Mouse (Mus musculus) bone marrow, adult 2 months (tissue): Measurements from ENCODE around the gene Ugt1a8. TPM values are rescaled to one million over a fixed set of nuclear protein-coding genes. Genes with fewer than 3 reads are reported as not detected.

Source experiments
- H3K27ac ChIP-seq: fragments of 200-500 bp; 2 replicates; pipeline ENCODE4 v1.5.1; 2012; ENCODE audit warnings: low read depth, mild to moderate bottlenecking, control low read depth, inconsistent platforms, low read length; ENCODE audit not compliant: control insufficient read depth, poor library complexity, insufficient read depth
- H3K4me1 ChIP-seq: fragments of 200-500 bp; 2 replicates; pipeline ENCODE4 v1.6.1; 2011; ENCODE audit warnings: low read length; ENCODE audit not compliant: control insufficient read depth, insufficient read depth
- H3K4me3 ChIP-seq: fragments of 200-500 bp; replicated peaks from 2 replicates; pipeline ENCODE3; 2011; ENCODE audit warnings: mild to moderate bottlenecking, low read depth, low read length, control low read depth; ENCODE audit not compliant: control insufficient read depth
- CTCF ChIP-seq: fragments of 200-500 bp; IDR thresholded peaks from 2 replicates; pipeline ENCODE4 v1.5.1; 2011; ENCODE audit warnings: low read length, control low read depth; ENCODE audit not compliant: control insufficient read depth, insufficient read depth
- POLR2A ChIP-seq: fragments of 200-500 bp; IDR thresholded peaks from 2 replicates; pipeline ENCODE4 v1.6.1; 2011; ENCODE audit warnings: low read depth, mild to moderate bottlenecking, control low read depth, low read length, borderline replicate concordance; ENCODE audit not compliant: control insufficient read depth
- WGBS: fragments of 180-500 bp; shearing (Covaris S2); methylation state at CpG from one replicate; pipeline ENCODE4 v1.1.7; 2018; 5-methylcytosine and 5-hydroxymethylcytosine counted together
- polyA plus RNA-seq: library from polyadenylated mRNA; stranded (reverse); fragments of >200 nt; gene quantifications from 2 replicates; pipeline ENCODE4 v1.2.4, GENCODE M21; 2011; ENCODE audit warnings: low replicate concordance; ENCODE audit not compliant: missing spikeins, insufficient read depth, insufficient read length

Ugt1a8 gene
- polyA plus RNA-seq, 1 experiment: not detected

DNA sequence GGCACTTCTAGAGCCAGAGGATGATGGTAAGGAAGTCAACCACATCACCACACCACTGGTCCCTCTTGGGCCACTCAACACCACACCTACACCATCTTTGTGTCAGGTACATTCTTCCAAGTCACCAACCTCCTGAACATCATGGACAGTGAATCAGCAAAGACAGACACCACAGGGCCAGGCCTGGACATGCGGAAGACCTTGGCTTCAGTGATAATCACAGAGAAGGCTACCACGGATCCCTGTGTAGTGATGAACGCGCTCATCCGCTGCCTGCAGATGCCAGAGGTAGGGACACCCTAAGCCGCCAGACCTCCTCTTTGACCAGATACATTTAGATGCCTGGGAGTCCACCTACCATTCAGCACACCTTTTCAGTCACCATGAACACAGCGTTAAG, 140.5 kb downstream of the Ugt1a8 start:
- H3K4me3 ChIP-seq: no peak overlapping the region
- TF ChIP-seq POLR2A (no peak), CTCF (no peak)
- no peak overlapping the region for H3K27ac ChIP-seq
- WGBS: 66% methylated on average over 7 of the region's 7 CpGs
- H3K4me1 ChIP-seq: no peaks in the 10 kb centered on the region; the same call in 1 of the 2 replicates

DNA sequence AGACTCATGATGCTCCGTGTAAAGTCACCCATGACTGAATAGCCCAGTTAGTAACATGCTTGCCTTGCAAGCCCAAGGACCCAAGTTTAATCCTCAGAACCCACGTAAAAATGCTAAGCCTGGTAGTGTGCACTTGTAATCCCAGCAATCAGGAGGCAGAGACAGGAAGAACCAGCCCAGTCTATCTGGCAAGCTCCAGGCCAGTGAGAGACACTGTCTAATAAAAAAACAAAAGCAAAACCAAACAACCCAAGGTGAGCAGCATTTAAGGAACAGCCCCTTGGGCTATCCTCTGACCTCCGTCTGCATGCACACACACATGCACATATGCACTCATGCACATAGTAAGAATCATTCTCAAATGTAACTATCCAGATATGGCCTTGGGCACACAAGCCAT, 142.0 kb downstream of the Ugt1a8 start:
- 73% methylated on average over 3 of the region's 3 CpGs for WGBS
- H3K4me1 ChIP-seq: no peaks in the 10 kb centered on the region; the same call in 1 of the 2 replicates
- TF ChIP-seq CTCF (no peak), POLR2A (no peak)
- no peak overlapping the region for H3K27ac ChIP-seq
- H3K4me3 ChIP-seq: no peak overlapping the region

DNA sequence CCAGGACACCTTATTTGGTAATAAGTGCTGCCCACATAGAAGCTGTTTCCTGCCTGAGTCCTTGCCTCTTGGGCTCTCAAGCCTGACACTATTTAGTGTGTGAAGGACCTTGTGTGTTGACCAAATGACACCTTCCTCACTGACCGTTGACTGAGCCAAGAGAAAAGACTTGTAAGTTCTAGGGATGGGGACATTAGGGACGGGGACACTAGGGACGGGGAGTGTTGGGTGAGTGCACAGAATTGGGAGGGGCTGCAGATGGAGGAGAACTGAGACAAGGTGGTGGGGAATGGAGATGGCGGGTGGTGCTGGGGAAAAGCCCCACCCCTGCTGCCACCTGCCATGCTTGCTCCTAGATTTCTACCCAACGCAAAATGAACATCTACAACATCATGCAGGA, 142.4 kb downstream of the Ugt1a8 start:
- Histone ChIP-seq H3K4me3 (no peak overlapping the region), H3K27ac (no peak overlapping the region), H3K4me1 (no peaks in the 10 kb centered on the region; the same call in 1 of the 2 replicates)
- 78% methylated on average over 5 of the region's 5 CpGs for WGBS
- no peak for TF ChIP-seq CTCF
- no peak for TF ChIP-seq POLR2A

DNA sequence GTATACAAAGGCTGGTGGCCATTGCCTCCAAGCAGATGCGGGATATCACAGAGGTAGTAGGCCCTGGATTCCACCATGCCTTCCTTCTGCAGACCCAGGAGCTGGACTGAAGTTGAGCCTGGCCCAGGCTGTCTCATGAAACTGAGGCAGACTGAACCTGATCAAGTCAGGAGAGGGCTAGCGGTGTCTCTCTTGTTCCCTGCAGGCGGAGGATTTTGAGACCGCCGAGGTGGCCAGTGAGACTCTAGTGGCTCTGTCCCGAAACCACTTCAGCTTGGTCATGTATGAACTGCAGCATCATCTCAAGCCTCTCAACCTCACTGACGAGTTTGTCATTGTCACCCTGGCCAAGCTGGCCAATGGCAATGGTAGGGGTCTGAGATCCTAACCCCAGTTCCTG, 142.8 kb downstream of the Ugt1a8 start:
- H3K4me1 ChIP-seq: no peaks in the 10 kb centered on the region; the same call in 1 of the 2 replicates
- TF ChIP-seq CTCF (no peak), POLR2A (no peak)
- H3K27ac ChIP-seq: no peak overlapping the region
- no peak overlapping the region for H3K4me3 ChIP-seq
- WGBS: 70% methylated on average over 7 of the region's 7 CpGs

DNA sequence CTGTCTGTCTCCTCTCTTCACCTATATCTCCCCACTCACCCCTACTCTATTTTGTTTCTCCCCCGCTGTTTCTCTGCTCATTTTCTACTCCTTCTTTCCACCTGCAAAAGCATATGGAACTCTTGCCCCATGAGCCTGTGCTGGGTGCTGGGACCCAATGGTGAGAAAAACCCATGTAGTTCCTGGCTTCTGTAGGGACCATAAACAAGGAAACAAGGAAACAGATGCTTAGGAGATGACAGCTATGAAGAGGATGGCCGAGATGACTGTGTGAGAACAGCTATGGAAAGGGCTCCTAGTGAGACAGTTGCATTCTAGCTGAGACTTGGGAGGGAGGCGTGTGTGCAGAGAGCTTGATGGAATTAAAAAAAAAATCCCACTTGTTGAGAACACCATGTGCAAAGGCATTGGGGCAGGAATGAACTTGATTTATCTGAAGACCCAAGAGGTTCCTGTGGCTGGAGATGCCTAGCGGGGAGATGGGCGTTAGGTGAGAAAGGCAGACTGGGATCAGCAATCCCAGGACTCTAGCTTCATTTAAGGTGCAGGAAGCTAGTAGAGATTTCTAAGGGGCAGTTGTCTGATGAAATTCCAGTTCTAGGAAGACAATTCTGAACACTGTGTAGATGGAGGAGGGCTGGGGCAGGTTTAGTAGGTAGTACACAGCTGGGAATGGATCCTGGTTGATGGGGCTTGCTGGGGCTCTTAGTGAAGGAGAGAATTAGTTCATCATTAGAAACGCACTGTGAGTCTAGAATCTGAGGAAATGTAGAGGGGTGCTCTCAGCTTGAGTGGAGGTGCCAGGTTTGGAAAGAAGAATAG, 143.6 kb downstream of the Ugt1a8 start:
- TF ChIP-seq POLR2A (no peak), CTCF (no peak)
- Histone ChIP-seq H3K4me3 (no peak overlapping the region), H3K27ac (no peak overlapping the region), H3K4me1 (no peaks in the 10 kb centered on the region; the same call in 1 of the 2 replicates)
- WGBS: 73% methylated on average over 6 of the region's 6 CpGs

DNA sequence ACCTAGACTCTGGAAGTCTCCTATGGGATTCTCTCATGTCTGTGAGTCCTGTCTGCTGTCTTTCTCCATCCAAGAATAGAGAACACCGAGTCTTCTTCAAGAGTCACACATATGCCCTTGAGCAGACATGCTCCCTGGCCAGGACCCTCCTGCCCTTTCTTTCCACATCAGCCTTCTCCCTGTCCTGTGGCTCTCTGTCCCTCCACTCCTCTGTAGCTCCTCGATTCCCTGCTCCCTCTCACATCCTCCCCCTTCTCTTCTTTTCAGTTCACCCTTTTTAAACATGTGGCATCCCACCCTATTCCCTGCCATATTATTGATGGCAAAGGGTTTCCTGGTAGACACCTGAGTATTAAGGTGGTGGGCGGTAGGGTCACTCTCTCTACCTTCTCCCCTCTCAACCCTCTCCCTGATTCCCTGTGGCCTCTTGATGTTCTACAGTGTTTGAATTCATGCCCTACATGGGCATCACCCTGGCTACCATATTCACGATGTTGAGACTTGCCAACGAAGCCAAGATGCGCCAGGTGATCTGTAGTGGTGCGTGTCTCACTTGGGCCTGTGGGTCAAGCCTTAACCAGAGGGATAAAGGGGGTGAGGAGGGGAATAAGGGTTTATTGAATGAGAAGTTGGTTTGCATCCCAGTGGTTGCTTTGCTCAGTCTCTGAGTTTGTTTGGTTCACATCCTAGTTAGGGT, 144.3 kb downstream of the Ugt1a8 start:
- TF ChIP-seq CTCF (no peak), POLR2A (no peak)
- WGBS: 62% methylated on average over 7 of the region's 7 CpGs
- Histone ChIP-seq H3K4me3 (no peak overlapping the region), H3K4me1 (no peaks in the 10 kb centered on the region), H3K27ac (no peak overlapping the region)

DNA sequence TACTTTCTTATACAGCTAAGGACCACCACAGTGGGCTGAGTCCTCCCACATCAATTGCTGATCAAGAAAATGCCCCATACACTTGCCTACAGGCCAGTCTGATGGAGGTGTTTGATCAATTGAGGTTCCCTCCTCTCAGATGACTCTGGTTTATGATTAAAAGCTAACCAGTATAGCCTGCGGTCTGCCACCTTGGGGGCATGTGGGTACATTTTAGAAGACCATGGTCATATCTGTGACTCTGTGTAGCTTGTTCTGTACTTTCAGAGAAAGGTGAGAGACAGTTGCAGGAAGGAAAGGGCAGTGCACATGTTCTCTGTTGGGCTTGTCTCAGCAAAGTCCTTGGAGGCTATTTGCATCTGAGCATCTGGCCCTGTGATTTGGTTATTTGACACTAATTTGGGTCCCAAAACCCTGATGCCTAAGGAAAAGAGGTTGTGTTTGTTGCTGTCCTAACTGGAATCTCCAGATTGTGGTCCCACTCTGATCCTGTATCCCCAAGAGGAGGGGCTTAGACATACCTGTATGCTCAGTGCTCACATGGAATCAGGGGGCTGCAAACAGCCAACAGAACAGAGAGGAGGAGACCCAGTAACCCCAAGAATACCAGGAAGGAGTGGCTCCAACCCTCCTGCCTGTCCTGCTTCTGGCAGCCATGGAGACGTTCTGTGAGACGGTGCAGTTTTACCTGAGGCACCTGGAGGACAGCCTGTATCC, 145.2 kb downstream of the Ugt1a8 start:
- TF ChIP-seq CTCF (no peak), POLR2A (no peak)
- WGBS: 52% methylated on average over 3 of the region's 3 CpGs
- Histone ChIP-seq H3K27ac (no peak overlapping the region), H3K4me1 (no peaks in the 10 kb centered on the region), H3K4me3 (no peak overlapping the region)

DNA sequence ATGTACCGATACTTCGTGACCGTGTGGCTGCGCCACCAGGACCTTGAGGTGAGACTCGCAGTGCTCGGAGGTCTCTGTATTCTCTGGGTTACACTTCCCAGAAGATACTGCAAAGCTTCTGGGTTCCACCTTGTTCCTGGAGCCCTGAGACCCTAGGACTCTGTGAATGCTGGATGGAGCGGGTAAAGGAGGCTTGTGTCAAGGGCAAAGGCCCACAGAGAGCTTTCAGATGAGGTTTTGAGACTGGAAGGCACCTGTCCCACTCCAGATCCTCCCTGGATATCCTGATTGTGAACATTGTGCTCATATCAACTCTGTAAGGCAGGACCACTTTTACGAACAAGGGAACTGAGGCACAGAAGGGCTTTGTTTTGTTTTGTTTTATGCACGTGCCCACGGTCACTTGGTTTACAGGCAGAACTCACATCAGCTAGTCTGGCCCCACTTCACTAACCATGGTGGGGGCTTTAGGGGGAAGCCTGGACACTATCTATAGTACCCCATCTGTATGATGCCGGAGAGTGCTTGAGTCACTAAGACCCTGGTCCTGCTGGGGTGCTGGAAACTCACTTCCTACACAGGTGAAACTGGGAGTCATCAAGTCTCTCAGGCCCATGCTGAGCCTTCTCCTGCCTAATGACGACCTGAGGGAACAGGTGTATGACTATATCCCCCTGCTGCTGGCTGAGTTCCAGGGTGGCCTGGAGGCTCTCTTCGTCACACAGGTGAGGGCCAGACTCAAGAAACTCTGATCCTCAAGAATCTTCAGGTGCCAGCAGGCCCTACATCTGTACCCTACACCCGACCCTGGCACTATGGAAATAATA, 146.0 kb downstream of the Ugt1a8 start:
- Histone ChIP-seq H3K27ac (no peak overlapping the region), H3K4me1 (no peaks in the 10 kb centered on the region), H3K4me3 (no peak overlapping the region)
- 64% methylated on average over 14 of the region's 14 CpGs for WGBS
- TF ChIP-seq POLR2A: no peak
- TF ChIP-seq CTCF: no peak
